Mouse (Mus musculus) ES-CJ7 (cell line): ENCODE data around the gene Klf13.

Source experiments
- DNase-seq: peaks from one replicate; pipeline ENCODE4 v3.0.0; 2011; ENCODE audit warnings: low read depth, low spot score

The Klf13 gene

DNA sequence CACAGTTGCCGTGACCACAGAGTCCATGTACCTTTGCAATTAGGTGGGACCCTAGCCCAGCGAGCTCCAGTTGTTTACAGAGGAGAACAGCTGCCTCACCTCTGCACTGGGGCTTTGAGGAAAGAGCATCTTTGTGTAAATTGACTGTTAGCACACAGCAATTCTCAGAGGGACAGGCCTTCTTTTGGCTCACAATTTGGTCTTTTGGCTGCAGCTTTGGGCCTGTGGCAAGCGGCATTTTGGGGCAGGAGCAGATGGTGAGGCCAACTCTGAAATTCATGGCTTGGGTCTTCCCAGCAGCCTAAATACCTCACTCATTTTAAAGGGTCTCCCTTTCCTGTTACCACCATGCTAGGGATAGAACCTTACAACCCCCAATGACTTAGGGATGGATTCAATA is 10.5 kb upstream of the Klf13 start:
- DNase-seq, result no peak

DNA sequence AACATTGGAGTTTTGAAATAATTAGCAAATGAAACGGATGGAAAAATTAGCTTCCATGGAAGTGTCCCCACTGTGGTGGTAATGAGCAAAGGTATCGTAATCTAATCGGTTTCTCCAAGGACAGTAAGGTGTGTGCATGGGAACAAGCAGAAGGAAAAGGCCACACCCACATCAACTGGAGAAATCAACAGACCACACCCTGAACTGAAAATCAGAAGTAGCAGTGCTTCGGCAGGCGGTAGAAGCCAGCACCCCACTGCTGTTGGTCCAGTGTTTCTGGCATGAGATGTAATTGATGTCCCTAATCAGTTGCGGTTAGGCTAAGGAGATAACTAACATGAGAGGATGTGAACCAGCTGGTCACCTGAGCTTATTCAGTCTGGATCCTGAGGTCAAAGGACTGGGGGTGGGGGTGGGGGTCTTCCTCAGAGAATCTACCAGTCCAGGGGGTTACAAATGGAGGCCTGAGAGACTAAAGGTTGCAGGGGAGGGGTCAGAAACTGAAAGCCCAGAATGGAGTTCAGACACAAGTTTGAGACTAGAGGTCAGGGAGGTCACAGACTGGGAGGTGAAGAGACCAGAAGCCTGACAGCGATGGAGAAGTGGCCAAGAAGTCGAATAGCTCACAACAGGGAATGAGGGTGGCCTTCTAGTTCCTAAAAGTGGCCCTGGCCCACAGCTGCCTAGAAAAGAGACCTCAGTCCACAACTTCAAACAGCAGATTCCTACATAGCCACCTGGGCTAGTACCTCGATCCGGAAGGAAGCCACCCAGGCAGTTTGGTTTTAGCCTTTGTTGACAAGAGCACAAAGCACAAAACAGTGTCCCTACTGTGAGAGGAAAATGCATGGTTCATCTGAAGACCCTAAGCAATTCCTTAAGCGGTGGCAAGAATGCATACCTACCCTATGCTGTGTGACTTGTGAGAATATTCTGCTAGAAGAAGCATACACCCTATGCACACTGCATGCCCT is 9.1 kb upstream of the Klf13 start:
- DNase-seq, result peak; percentile 86

DNA sequence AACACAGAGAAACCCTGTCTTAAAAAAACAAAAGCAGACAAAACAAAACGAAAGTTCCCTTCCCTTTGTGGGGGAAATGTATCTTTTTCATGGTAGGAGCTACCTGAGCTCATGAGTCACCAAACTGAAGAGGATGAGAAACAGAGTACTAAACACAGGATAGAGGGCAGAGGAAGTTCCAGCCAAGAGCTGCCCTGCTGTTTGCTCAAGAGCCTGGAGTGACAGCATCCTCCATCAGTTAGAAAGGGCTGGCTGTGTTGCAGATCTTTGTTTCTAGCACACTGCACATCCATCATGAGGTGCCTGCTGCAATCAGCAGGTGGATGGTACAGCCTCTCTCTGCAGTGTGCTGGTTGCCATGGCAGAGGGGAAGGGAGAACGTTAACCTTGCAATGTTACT is 5.2 kb upstream of the Klf13 start:
- DNase-seq, result no peak

DNA sequence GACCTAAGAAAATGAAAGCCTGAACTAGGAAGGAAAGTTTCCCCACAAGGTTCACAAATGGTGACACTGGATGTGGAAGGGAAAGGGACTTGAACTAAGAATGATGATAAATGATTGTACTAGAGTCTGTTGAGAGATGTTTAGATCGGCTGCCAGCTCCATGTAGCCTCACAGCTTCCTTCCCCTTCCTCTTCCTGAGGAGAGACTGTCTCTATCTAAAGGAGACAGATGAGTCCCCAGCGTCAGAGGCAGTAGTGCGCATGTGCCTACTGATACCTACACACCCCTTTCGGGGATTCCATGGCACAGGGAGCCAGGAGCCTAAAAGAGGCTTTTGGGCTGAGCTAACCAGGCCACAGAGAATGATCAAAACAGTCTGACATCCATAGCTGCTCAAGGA is 2.8 kb upstream of the Klf13 start:
- no peak for DNase-seq

DNA sequence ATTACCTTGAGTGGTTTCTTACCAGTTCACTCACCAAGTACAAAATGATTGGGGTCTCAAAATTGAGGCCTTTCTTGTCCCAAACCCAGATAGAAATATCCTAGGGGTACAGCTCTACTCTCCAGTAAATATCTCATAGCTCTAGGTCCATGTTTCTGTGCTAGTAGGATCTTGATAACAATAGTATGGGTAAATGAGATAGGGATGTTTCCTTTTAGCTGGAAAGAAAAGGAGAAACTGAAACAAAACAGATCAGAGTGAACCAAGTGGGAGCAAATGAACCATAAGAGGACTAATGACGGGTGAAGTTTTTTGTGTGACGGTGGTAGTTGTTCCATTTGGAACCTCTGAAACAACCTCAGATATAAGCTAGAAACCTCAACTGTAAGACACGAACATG is 2.3 kb upstream of the Klf13 start:
- DNase-seq, result no peak

DNA sequence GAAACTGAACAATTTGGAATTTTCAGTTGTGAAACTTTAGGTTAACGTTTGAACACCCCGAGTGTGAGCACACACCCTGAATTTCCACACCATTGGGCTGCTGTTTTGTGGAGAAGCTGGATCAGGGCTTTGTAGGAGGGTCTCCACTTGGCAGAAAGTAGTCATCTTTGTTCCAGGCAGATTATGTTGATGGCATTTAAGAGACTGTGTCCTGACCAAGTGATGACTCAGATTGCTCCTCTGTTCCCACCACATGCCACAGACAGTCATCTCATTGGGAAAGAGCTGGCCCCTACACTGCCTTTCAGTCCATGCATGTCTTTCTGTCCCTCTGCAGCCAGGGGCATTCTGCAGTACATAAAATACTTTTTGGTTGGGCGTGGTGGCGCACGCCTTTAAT is 1.6 kb upstream of the Klf13 start:
- DNase-seq, result no peak

DNA sequence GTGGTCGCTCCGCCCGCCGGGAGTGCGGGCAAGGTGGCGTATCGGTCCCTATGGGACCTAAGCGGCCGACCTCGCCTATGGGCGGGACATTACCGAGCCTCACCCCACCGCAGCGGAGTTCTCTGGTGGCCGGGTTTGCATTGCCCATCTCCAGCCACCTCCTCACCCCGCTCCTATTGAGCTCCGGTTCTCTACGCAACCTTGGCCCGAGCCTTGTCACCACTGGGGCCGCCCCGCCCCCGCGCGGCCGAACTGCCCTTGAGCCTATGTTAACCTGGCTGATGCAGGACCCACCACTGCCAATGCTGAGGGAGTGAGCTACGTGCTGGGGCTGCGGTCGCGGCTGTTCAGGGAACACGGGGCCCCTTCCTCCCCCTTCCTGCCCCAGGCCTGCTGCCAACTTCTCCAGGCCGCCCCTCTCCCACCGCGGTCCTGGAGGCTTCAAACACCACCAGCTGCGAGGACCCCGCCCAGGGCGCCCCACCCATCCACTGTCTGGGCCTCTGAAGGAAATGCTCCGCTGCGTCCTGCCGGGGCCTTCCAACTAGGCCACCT is 759 bp upstream of the Klf13 start:
- peak; percentile 78 for DNase-seq

DNA sequence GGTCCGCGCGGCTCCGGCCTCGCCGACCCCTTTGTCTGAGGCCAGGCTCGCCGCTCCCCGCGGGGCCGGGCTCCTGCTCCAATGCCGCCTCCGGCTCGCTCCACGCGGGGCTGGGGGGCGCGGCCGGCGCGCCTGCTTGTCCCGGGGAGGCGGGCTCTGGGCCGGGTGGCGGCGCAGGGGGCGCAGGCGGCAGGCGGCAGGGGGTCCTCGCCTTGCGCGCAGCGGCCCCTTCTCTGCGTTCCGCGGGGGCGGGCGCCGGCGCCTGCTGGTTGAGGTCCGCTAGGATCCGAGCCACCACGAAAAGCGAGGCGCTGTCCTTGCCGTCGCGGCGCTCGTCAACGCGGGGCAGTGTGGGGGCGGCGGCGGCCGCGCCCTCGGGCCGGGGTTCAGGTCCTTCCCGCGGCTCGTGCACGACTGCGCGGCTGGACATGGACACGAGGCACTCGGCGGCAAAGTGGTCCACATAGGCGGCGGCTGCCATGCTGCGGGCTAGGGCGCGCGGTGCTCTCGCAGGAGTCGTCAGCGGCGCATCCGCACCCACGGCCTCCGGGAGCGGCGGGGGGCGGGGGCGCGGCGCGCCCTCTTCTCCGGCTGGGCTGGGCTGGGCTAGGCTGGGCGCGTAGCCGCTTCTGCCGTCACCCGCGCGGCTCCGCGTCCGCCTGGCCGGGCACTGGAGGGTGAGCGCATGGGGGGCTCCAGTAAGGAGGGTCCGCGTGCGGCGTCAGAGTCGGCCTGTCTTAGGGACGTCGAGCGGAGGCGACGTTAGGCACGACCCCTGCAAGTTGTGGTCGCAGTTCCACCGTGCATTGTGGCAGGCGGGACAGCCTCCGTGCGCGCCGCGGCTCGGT is 425 bp downstream of the Klf13 start:
- no peak for DNase-seq

DNA sequence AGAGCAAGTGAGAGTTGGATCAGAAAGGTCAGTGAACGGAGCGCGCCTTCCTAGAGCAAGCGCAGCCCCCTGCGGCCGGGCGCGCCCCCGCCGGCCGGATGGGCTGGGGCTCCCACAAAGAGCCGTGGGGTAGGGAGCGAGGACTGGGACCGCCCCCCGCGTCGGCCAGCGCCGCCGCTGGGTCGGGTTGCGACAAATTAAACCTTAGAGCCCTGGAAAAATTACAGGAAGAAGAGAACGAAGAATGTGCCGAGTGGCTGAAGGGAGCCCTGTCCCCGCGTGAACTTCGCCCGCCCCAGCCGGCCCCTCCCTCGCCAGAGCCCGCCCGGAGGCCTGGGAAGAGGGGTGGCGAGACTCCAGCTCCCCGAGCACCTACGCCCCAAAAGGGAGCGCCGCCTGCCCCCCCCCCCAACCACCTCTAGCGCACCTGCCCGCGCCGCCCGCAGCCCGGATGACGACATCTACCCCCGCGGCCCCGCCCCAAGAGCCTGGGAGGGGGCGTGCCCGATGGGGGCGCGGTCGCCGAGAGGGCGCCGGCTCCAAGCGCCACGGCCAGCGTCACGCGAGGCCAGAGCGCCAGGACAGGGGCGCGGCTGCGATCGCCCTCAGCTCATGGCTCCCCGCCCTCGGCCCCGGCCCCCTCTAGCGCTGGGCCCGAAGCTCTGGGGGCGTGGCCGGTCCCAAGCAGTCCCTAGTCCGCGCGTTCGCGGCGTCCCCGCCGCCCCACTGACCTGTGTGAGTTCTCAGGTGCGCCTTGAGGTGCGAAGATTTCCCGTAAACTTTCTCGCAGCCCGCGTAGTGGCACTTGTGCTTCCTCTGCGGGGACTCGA is 1.3 kb downstream of the Klf13 start:
- DNase-seq, result peak; percentile 81

DNA sequence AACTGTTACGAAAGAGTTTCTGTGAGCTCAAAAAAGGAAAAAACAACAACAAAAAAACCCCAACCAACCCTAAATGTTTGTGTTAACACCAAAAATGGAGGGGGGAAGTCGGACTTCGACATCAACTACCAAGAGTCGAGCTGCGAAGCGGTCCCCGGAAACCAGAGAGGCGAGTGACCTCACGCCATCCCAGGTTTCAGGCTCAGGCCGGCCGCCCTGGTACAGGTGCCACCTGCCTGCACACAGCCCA is 1.8 kb downstream of the Klf13 start:
- no peak for DNase-seq

DNA sequence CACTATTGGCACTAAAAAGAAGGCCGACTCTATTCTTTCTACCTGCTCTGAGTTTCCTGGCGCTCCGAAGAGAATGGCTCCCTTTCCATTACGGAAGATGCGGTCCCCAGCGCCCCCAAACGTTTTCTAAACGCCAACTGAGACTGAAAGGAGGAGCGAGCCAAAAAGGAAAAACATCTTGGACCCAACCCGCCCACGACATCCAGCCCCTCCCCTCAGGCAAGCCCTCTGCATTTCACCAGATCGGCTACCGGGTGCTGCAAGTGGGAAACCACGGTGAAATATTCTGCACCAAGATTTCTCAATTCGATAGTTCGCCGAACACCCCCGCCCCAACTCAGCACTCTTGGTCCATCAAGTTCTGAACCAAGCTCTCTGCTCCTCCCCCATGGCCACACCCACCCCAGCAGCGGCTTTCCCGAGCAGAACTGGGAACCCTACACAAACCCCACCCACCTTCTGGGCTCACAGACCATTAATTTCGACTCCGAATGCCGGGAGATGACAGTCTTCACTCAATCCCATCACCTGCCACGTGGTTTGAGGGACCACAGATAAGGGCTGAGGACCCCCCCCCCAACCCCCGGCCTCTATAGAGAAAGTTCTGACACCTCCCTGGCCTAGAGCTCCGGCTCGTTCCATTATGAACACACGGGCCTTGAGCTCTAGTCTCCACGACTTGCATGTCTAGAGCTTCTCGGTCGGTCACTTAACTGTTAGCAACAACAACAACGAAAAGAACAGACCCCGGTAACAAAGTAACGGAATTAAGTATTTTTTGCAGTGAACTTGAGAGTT is 2.3 kb downstream of the Klf13 start:
- DNase-seq, result peak; percentile 77

DNA sequence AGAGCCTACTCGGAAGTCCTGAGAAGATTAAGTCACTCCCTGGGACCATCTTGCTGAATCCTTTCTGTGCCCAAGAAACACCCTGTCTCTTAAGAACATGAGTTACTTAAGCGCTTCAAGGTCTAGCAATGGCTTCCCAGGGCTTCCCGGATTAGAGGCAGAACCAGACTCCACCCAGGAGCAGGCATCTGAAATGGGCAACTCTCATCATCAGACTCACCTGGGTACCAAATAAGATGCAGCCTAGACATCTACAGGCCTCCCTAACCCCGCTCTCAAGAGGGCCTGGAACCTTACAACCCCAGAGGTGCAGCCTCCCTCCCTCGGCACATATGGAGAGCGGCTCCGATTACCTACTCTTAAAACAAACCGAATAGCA is 2.9 kb downstream of the Klf13 start:
- no peak for DNase-seq

DNA sequence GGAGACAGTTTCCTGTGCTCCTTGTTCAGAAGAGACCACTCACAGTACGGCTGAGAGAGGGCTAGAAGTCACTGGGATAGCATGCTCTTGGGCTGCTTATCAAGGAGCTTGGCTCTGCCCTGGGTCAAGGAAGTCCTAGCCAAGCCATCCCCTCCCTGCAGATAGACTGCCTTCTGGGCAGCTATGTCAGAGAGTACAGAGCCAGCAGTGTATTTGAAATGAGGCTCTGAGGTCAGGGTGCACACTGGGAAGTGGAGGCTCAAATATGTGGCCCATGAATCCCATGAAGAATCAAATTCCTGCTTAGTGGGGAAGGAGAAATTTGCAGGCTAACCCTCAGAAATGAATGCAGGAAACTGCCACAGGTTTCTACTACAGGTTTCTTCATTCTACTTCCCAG is 4.2 kb downstream of the Klf13 start:
- DNase-seq, result no peak

DNA sequence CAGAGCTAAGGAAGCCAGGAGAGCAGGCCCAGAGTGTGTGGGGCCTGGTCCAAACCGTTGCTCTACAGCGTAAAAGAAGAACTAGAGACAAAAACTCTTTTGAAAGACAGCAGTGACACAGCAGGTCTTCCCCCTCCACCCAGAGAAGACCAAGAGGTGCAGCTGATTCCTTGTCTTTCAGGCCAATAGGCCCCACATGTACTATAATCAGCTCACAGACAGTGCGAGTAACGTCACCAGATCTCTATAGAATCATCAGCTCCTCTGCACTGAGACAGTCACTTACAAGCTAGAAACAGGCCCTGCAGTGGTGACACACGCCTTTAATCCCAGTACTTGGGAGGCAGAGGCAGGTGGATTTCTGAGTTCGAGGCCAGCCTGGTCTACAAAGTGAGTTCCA is 4.8 kb downstream of the Klf13 start:
- DNase-seq, result no peak

DNA sequence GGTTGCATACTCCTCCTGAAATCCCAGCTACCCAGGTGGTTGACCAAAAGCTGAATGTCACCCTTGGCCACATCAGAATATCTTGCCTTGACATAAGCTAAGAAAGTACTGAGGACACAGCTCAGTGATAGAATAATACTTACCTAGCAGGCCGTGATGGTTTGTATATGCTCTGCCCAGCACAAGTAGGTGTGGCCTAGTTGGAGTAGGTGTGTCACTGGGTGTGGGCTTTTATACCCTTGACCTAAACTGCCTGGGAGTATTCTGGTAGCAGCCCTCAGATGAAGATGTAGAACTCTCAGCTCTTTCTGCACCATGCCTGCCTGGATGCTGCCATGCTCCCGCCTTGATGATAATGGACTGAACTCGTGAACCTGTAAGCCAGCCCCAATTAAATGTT is 6.3 kb downstream of the Klf13 start:
- DNase-seq, result peak; percentile 40

DNA sequence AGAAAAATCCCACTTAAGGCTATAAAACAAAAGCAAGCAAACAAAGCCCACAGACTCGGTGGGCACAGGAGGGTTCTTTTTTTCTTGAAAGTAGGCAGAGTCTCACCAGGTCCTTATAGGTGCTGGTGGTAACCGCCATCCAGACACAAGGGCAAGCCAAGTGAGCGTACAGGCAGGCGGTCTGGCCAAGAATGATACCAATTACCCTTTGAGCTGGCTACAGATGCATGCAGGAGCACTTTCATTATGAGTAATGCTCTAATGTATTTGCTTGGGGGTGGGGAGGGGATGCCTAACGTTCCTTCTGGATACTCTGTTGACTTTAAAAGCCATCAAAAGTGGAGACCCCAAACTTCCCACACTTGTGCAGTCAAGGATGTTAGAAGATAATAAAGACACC is 7.9 kb downstream of the Klf13 start:
- DNase-seq, result no peak

DNA sequence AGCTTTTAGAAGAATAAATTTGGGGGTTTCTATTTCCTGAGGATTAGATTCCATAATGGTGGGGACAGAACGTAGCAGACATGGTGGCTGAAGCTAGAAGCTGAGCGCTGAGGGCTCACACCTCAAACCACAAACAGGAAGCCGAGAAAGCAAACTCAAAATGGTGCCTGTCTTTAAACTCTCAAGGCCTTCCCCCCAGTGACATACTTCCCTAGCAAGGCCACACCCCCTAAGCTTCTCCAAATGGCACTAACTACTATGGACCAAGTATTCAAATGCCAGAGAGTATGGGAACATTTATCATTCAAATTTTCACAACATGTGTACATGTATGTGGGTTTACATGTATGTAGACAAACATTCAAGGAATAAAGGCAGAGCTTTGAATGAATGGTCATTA is 8.6 kb downstream of the Klf13 start:
- DNase-seq, result peak; percentile 38

DNA sequence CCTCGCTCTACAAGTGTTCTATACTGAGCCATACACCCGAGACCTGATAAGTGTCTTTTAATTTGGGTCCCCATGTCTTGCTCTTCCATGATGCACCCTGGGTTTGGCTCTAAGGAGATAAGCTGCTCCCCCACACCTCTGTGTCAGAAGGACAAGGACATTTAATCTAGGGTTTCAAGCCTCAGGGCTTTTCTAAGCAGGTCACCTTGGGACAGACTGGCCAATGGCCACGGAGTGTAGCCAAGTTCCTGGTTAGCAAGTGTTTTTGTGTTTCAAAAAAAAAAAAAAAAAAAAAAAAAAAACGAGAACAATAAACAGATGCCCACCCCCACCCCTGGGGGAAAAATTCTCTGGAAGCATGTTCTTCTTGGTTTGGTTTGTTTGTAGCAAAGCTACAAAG is 9.6 kb downstream of the Klf13 start:
- no peak for DNase-seq

DNA sequence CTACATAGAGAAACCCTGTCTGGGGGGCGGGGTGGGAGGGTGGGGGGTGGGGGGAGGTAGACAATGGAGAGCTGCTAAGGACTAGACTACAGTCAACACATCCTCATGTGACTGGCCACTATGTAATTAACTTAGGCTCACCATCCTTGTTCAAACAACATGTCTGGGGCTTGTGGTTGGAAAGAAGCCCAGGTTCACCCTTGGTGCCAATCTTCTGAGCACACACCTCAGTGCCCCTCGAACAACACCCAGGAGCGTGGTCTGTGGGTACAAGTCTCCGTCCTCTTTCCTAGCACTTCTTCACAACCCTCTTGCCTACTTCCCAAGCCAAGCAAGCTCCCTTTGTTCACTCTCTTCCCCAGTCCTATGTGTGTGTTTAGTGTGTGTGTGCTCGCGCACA is 11.6 kb downstream of the Klf13 start:
- no peak for DNase-seq

DNA sequence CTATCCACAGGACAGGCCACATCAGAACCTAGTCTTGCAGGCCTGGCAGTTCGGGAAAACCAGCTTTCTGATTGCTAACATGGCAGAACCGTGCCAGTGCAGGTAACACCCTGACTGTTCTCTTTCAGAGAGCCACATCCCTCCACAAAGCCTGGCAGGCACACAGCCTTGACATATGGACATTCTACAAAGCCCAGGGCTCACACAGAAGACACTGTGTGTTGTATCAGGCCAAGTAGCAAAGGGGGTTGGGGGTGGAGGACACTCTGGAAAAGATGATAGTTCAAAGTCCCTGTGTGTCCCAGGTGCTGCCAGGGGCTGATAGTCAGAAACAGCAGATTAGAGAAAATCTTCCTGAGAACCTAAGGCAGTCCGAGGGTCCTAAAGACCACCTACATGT is 12.2 kb downstream of the Klf13 start:
- no peak for DNase-seq
